Mouse (Mus musculus): ENCODE measurements around the gene Lrrc10b.
A peak's percentile ranks its signal among the peaks of the same experiment; 100 is the strongest.

- TF ChIP-seq POU5F1 (IDR thresholded peaks at IDR 0.05; ENCODE audit: borderline replicate concordance, low read length) (no peak), CTCF (conservative IDR thresholded peaks at IDR 0.05; ENCODE audit: low read length) (peak; percentile 96)
These were observed 45.3 kb upstream of the Lrrc10b start for GRCm38 (mm10) chr19:10502571-10502970.
